Mouse (Mus musculus) brain, embryonic 14.5 days (tissue): ENCODE data around the gene Ganab.

Experiments
- CTCF ChIP-seq: fragments of 200-500 bp; IDR thresholded peaks from 2 replicates; pipeline ENCODE4 v1.5.1; 2012; ENCODE audit warnings: inconsistent platforms, mild to moderate bottlenecking, moderate library complexity, borderline replicate concordance; ENCODE audit not compliant: insufficient read depth, insufficient read length; ENCODE audit errors: extremely low read depth
- POLR2A ChIP-seq: fragments of 200-500 bp; IDR thresholded peaks from 2 replicates; pipeline ENCODE4 v1.6.1; 2012; ENCODE audit warnings: mild to moderate bottlenecking, inconsistent platforms, borderline replicate concordance; ENCODE audit not compliant: poor library complexity, insufficient read depth, insufficient read length, severe bottlenecking; ENCODE audit errors: extremely low read depth

DNA sequence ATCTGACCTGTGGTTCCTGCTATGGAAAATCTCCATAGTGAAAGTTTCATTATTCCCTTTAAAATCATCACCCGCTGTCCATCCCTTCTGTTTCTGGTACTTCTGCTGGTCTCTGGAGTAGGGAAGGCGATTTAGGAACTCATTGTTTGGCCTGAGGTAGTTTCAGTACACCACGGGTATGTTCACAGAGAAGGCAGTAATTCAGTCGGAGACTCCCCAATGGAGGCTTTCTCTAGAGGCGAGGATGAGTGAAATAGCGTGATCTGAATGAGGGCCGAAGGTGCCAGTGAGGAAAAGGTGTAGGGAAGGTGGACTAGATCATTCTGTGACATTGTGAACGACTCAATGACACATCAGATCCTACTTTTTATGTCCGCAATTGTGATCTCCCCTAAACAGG, 56.3 kb downstream of the Ganab start:
- TF ChIP-seq CTCF (no peak), POLR2A (no peak)
